In the genomic region with DNA sequence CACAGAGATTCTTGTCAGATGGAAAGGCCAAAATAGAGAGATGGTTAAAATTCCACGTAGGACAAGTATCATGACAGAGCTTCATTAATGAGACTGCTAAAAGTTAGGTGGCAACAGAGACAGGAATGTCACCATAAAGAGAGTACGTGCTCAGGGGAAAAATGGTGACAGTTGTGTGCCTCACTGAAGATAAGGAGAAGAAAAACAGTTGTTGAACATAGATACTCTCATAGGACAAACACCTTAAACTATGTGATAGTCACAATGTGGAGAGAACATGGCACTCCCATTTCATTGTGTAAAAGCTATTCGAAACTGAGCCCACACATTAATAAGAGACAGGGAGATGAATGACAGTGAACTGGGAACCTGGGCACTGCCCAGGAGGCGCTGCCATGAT, we compare ENCODE assay signal across 30 mouse cellular contexts.
A peak's percentile ranks its signal among the peaks of the same experiment; 100 is the strongest.
DNase-seq lines count a peak whose midpoint lies in the region; ATAC-seq lines count a peak whose summit lies in the region.
"Had no signal": no experiment of that assay in that cellular context is flagged by ENCODE, and none has a peak within 500 bp of the region (broad histone marks: within the 10 kb centered on the region; RNA-seq: fewer than 3 reads in every experiment).

No protein-coding gene starts in this region.

- H3K4me3 ChIP-seq in lung, embryonic 15.5 days: no peak overlapping the region
- no peak overlapping the region for H3K4me3 ChIP-seq in liver, embryonic 16.5 days (ENCODE audit: low read depth, low read length)
- H3K4me3 ChIP-seq in forebrain, embryonic 15.5 days: no peak overlapping the region
- H3K4me3 ChIP-seq: forebrain, embryonic 10.5 days; hindbrain, embryonic 13.5 days; midbrain, embryonic 10.5 days; midbrain, embryonic 15.5 days had no signal

- H3K4me2 ChIP-seq in lung, embryonic 15.5 days: no peak overlapping the region
- peak overlapping the region; percentile 60 for H3K4me2 ChIP-seq in liver, embryonic 16.5 days (ENCODE audit: low read depth, low read length)
- H3K4me2 ChIP-seq in forebrain, embryonic 15.5 days (replicated peaks): no peak overlapping the region
- H3K4me2 ChIP-seq: heart, embryonic 11.5 days; hindbrain, embryonic 13.5 days; midbrain, embryonic 15.5 days had no signal

- no peak overlapping the region for H3K9ac ChIP-seq in lung, embryonic 15.5 days
- peak overlapping the region; percentile 40 for H3K9ac ChIP-seq in liver, embryonic 16.5 days (ENCODE audit: low read depth, low read length)
- no peak overlapping the region for H3K9ac ChIP-seq in forebrain, embryonic 15.5 days (replicated peaks)
- H3K9ac ChIP-seq: forebrain, postnatal 0 days; hindbrain, embryonic 13.5 days; midbrain, embryonic 15.5 days had no signal

- no peak for ATAC-seq in lung, embryonic 15.5 days (ENCODE audit: borderline replicate concordance, extremely low read depth, low FRiP score, low TSS enrichment)
- peak; percentile 47 for ATAC-seq in erythroid progenitor cell, adult 5-6 weeks (replicated peaks; ENCODE audit: low FRiP score, poor library complexity, severe bottlenecking)
- peak; percentile 58 for ATAC-seq in liver, embryonic 16.5 days (ENCODE audit: low read depth)
- ATAC-seq in cerebellum, adult (ENCODE audit: insufficient number of reproducible peaks, low FRiP score, low TSS enrichment): no peak
- no peak for ATAC-seq in forebrain, embryonic 15.5 days (replicated peaks)
- ATAC-seq: activated CD4-positive, CD25-positive, alpha-beta regulatory T cell, adult 4 months; CD4-positive, CD25-positive, alpha-beta regulatory T cell, adult 4 months; forebrain, postnatal 0 days; intestine, postnatal 0 days; midbrain, embryonic 15.5 days had no signal

- H3K36me3 ChIP-seq in lung, embryonic 15.5 days: no peaks in the 10 kb centered on the region
- no peaks in the 10 kb centered on the region for H3K36me3 ChIP-seq in liver, embryonic 16.5 days (ENCODE audit: control insufficient read depth, insufficient read depth)
- no peaks in the 10 kb centered on the region for H3K36me3 ChIP-seq in forebrain, embryonic 15.5 days
- H3K36me3 ChIP-seq: forebrain, embryonic 10.5 days; hindbrain, embryonic 13.5 days; midbrain, embryonic 10.5 days; midbrain, embryonic 15.5 days had no signal

- 0 out of 2 replicates have a peak overlapping the region, but pooled peaks have one; percentile 83 for H3K27ac ChIP-seq in lung, embryonic 15.5 days
- H3K27ac ChIP-seq in liver, embryonic 16.5 days (ENCODE audit: low read length): peak overlapping the region; percentile 88
- no peak overlapping the region for H3K27ac ChIP-seq in forebrain, embryonic 15.5 days (replicated peaks)
- H3K27ac ChIP-seq: forebrain, embryonic 10.5 days; hindbrain, embryonic 13.5 days; macrophage; midbrain, embryonic 10.5 days; midbrain, embryonic 15.5 days; stomach, postnatal 0 days had no signal

- no peak for DNase-seq in lung, adult 18-20 months
- DNase-seq in frontal cortex, adult 2 months (ENCODE audit: extremely low spot score in 1 of 2, low spot score in 1 of 2): no peak
- DNase-seq: adrenal gland, adult 2 months; adrenal gland, postnatal 36 days; cerebellum, adult 9-10 months; cerebellum, postnatal 36 days; forebrain, postnatal 0 days; gastrocnemius, postnatal 25 days; heart, adult 18-20 months; heart, postnatal 36 days; kidney, postnatal 25 days; lung, postnatal 10 days; right cerebral cortex, adult 18-20 months; thymus, adult 2 months; thymus, postnatal 4 days had no signal

- WGBS in lung, embryonic 15.5 days: 86% methylated on average over 4 of the region's 4 CpGs
- WGBS in liver, embryonic 16.5 days (ENCODE audit: insufficient replicate concordance): 41% methylated on average over 4 of the region's 4 CpGs
- WGBS in forebrain, embryonic 15.5 days: 88% methylated on average over 4 of the region's 4 CpGs

- no peaks in the 10 kb centered on the region for H3K27me3 ChIP-seq in lung, embryonic 15.5 days
- H3K27me3 ChIP-seq in liver, embryonic 16.5 days (ENCODE audit: control insufficient read depth, insufficient read depth, low read depth, low read length): no peaks in the 10 kb centered on the region
- no peaks in the 10 kb centered on the region for H3K27me3 ChIP-seq in forebrain, embryonic 15.5 days
- H3K27me3 ChIP-seq: hindbrain, embryonic 13.5 days; midbrain, embryonic 15.5 days had no signal

- no peaks in the 10 kb centered on the region for H3K9me3 ChIP-seq in lung, embryonic 15.5 days
- H3K9me3 ChIP-seq in liver, embryonic 16.5 days (replicated peaks; ENCODE audit: control insufficient read depth, low read length): no peaks in the 10 kb centered on the region
- H3K9me3 ChIP-seq in forebrain, embryonic 15.5 days: no peaks in the 10 kb centered on the region
- H3K9me3 ChIP-seq: forebrain, embryonic 10.5 days; hindbrain, embryonic 13.5 days; midbrain, embryonic 10.5 days; midbrain, embryonic 15.5 days had no signal

- peaks cover 35% of the 10 kb centered on the region for H3K4me1 ChIP-seq in lung, embryonic 15.5 days
- peaks cover 72% of the 10 kb centered on the region for H3K4me1 ChIP-seq in liver, embryonic 16.5 days (ENCODE audit: control insufficient read depth, low read depth, low read length)
- H3K4me1 ChIP-seq in forebrain, embryonic 15.5 days: no peaks in the 10 kb centered on the region
- H3K4me1 ChIP-seq: midbrain, embryonic 15.5 days had no signal

Comparison
In these comparisons a context has a peak if more than half of its experiments do, and no peak if none do; other contexts are left out.
1. ATAC-seq: peak in erythroid progenitor cell, adult 5-6 weeks (single experiment) and liver, embryonic 16.5 days (single experiment); none in lung, embryonic 15.5 days (single experiment), cerebellum, adult (single experiment) and forebrain, embryonic 15.5 days (single experiment).